Mouse (Mus musculus): ENCODE measurements around the gene Foxp3. TPM values are rescaled to one million over a fixed set of nuclear protein-coding genes. Genes with fewer than 3 reads are reported as not detected.

Gene Foxp3
- polyA plus RNA-seq, 1 experiment from 2014 or later: 0.06 TPM

GRCm38 (mm10) chrX:7638401-7639091 lies 65.1 kb downstream of the Foxp3 start, which contains the start of gene Syp:
Gene Syp, plus strand, starts transcription at chrX:7638471.
- 8% methylated on average over 42 of the region's 42 CpGs for WGBS
- Histone ChIP-seq H3K36me3 (no peaks in the 10 kb centered on the region), H3K4me3 (peak within 1 kb of the TSS; percentile 45), H3K4me1 (peaks cover 8% of the 10 kb centered on the region), H3K9me3 (replicated peaks) (no peaks in the 10 kb centered on the region; the same call in 1 of the 2 replicates), H3K27ac (no peak within 1 kb of the TSS), H3K27me3 (ENCODE audit: low read depth, poor library complexity, severe bottlenecking) (peaks cover 30% of the 10 kb centered on the region)
- peak; percentile 90 for DNase-seq (ENCODE audit: low spot score)

GRCm38 (mm10) chrX:7639536-7640325 lies 66.3 kb downstream of the Foxp3 start:
- WGBS: 13% methylated on average over 13 of the region's 13 CpGs
- Histone ChIP-seq H3K27ac (no peak overlapping the region), H3K4me3 (no peak overlapping the region; the same call in 1 of the 2 replicates), H3K27me3 (ENCODE audit: low read depth, poor library complexity, severe bottlenecking) (peaks cover 30% of the 10 kb centered on the region), H3K36me3 (no peaks in the 10 kb centered on the region), H3K9me3 (replicated peaks) (no peaks in the 10 kb centered on the region; the same call in 1 of the 2 replicates), H3K4me1 (peaks cover 8% of the 10 kb centered on the region)
- DNase-seq (ENCODE audit: low spot score): no peak

GRCm38 (mm10) chrX:7640785-7641184 lies 67.3 kb downstream of the Foxp3 start:
- Histone ChIP-seq H3K36me3 (no peaks in the 10 kb centered on the region), H3K9me3 (replicated peaks) (no peaks in the 10 kb centered on the region; the same call in 1 of the 2 replicates), H3K27ac (no peak overlapping the region), H3K27me3 (ENCODE audit: low read depth, poor library complexity, severe bottlenecking) (peaks cover 30% of the 10 kb centered on the region), H3K4me3 (no peak overlapping the region), H3K4me1 (peaks cover 8% of the 10 kb centered on the region)
- DNase-seq (ENCODE audit: low spot score): no peak
- 26% methylated on average over 11 of the region's 12 CpGs for WGBS

Other genes starting within 250 kb of the Foxp3 start
- gene Usp27x, start 197.8 kb upstream of the Foxp3 start, polyA plus RNA-seq (2016; fragmentation: Nextera tagmentation; extraction: Ambion mirVana): 0.60 and 0.68 TPM in 2 replicates
- 1.3 and 1.5 TPM in 2 replicates for gene Ppp1r3f, start 639 bp downstream of the Foxp3 start, polyA plus RNA-seq (2016; fragmentation: Nextera tagmentation; extraction: Ambion mirVana)
- 36.5 and 37.9 TPM in 2 replicates for gene Ccdc22, start 31.9 kb downstream of the Foxp3 start, polyA plus RNA-seq (2016; fragmentation: Nextera tagmentation; extraction: Ambion mirVana)
- gene Cacna1f, start 33.4 kb downstream of the Foxp3 start, polyA plus RNA-seq (2016; fragmentation: Nextera tagmentation; extraction: Ambion mirVana): not detected in 2 replicates
- gene Syp, start 64.8 kb downstream of the Foxp3 start, polyA plus RNA-seq (2016; fragmentation: Nextera tagmentation; extraction: Ambion mirVana): 1.6 and 1.9 TPM in 2 replicates
- gene Prickle3, start 83.6 kb downstream of the Foxp3 start, polyA plus RNA-seq (2016; fragmentation: Nextera tagmentation; extraction: Ambion mirVana): 6.4 and 9.1 TPM in 2 replicates
- gene Plp2, start 97.7 kb downstream of the Foxp3 start, polyA plus RNA-seq (2016; fragmentation: Nextera tagmentation; extraction: Ambion mirVana): 72.6 and 77.7 TPM in 2 replicates
- gene Magix, start 107.6 kb downstream of the Foxp3 start, polyA plus RNA-seq (2016; fragmentation: Nextera tagmentation; extraction: Ambion mirVana): 0.08 and 0.13 TPM in 2 replicates
- gene Gpkow, start 123.5 kb downstream of the Foxp3 start, polyA plus RNA-seq (2016; fragmentation: Nextera tagmentation; extraction: Ambion mirVana): 40.5 and 48.2 TPM in 2 replicates
- 18.1 and 20.8 TPM in 2 replicates for gene Wdr45, start 140.7 kb downstream of the Foxp3 start, polyA plus RNA-seq (2016; fragmentation: Nextera tagmentation; extraction: Ambion mirVana)
- not detected in 2 replicates for gene Gm45208, start 148.6 kb downstream of the Foxp3 start, polyA plus RNA-seq (2016; fragmentation: Nextera tagmentation; extraction: Ambion mirVana)
- 74.0 and 79.0 TPM in 2 replicates for gene Praf2, start 154.8 kb downstream of the Foxp3 start, polyA plus RNA-seq (2016; fragmentation: Nextera tagmentation; extraction: Ambion mirVana)
- gene Ccdc120, start 177.3 kb downstream of the Foxp3 start, polyA plus RNA-seq (2016; fragmentation: Nextera tagmentation; extraction: Ambion mirVana): 21.8 and 21.9 TPM in 2 replicates
- 26.0 and 26.8 TPM in 2 replicates for gene Tfe3, start 188.9 kb downstream of the Foxp3 start, polyA plus RNA-seq (2016; fragmentation: Nextera tagmentation; extraction: Ambion mirVana)
- 29.5 and 36.3 TPM in 2 replicates for gene Gripap1, start 216.1 kb downstream of the Foxp3 start, polyA plus RNA-seq (2016; fragmentation: Nextera tagmentation; extraction: Ambion mirVana)
- gene Kcnd1, start 248.6 kb downstream of the Foxp3 start, polyA plus RNA-seq (2016; fragmentation: Nextera tagmentation; extraction: Ambion mirVana): 0.85 and 1.2 TPM in 2 replicates